Mouse (Mus musculus): ENCODE measurements around the gene Tmc8. TPM values are rescaled to one million over a fixed set of nuclear protein-coding genes. Genes with fewer than 3 reads are reported as not detected.

The Tmc8 gene
- polyA plus RNA-seq, 1 experiment from 2014 or later: 0.81 TPM

DNA sequence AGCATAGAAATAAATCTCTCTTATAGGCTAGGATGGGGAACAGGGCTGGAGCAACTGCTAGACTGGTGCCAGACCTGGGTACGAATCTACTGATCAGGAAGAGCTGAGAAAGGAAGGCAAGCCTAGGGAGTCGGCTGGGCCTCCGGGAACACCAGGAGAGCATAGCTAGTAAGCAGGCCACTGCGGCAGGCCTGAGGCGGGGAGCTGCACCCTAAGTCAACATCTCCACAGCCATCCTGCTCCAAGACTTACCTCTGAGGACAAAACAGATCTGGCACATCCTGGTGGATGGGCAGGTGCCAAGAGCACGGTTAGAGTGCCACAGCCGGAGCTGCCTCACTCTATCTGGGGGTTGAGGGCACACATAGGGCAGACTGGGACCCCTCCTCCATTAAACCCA is 38.3 kb downstream of the Tmc8 start:
- Histone ChIP-seq H3K36me3 (peaks cover 82% of the 10 kb centered on the region), H3K4me3 (no peak overlapping the region), H3K4me1 (peaks cover 27% of the 10 kb centered on the region)

DNA sequence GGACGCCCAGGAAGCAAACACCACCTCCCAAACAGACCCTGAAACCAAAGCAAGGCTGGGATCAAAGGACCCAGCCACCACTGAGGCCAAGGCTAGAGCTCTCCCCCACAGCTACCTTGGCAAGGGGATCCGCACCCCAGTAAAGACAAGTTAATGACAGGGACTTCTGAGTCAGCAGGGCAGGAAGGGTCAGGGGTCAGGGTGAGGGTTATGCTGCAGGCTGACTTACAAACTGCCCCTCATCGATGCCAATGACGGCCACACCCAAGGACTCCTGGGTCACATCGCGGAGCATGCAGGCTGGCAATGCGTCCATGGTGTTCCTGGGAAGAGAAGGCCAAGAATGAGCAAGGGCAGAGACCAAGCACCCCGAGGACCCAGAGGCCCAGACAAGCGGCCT is 40.0 kb downstream of the Tmc8 start:
- Histone ChIP-seq H3K27me3 (no peaks in the 10 kb centered on the region), H3K27ac (no peak overlapping the region), H3K36me3 (peaks cover 66% of the 10 kb centered on the region), H3K4me3 (no peak overlapping the region), H3K9me3 (no peaks in the 10 kb centered on the region), H3K4me2 (replicated peaks) (no peak overlapping the region), H3K9ac (no peak overlapping the region), H3K4me1 (peaks cover 40% of the 10 kb centered on the region)
- no peak for ATAC-seq (ENCODE audit: low FRiP score, low read depth)
- 84% methylated on average over 9 of the region's 9 CpGs for WGBS

More for the DNA sequence above, 38.3 kb downstream of the Tmc8 start:
- no peak for ATAC-seq (ENCODE audit: low FRiP score, low read depth)
- no peak overlapping the region for H3K27ac ChIP-seq
- no peak overlapping the region; the same call in 1 of the 2 replicates for H3K9ac ChIP-seq
- WGBS: 91% methylated on average over 7 of the region's 7 CpGs
- H3K4me2 ChIP-seq (replicated peaks): no peak overlapping the region
- H3K27me3 ChIP-seq: no peaks in the 10 kb centered on the region
- H3K9me3 ChIP-seq: no peaks in the 10 kb centered on the region

- no peaks in the 10 kb centered on the region for H3K27me3 ChIP-seq
- no peak overlapping the region; the same call in 1 of the 2 replicates for H3K4me2 ChIP-seq (replicated peaks)
- H3K9me3 ChIP-seq: no peaks in the 10 kb centered on the region
- H3K36me3 ChIP-seq: peaks cover 57% of the 10 kb centered on the region
- H3K27ac ChIP-seq: peak overlapping the region; percentile 22; the same call in 1 of the 2 replicates
- WGBS: 88% methylated on average over 7 of the region's 7 CpGs
- H3K4me3 ChIP-seq: no peak overlapping the region
- ATAC-seq (ENCODE audit: low FRiP score, low read depth): no peak
- H3K4me1 ChIP-seq: peaks cover 49% of the 10 kb centered on the region
- peak overlapping the region; percentile 19; the same call in 1 of the 2 replicates for H3K9ac ChIP-seq
These were observed 40.9 kb downstream of the Tmc8 start for GRCm38 (mm10) chr11:117822728-117823241.

DNA sequence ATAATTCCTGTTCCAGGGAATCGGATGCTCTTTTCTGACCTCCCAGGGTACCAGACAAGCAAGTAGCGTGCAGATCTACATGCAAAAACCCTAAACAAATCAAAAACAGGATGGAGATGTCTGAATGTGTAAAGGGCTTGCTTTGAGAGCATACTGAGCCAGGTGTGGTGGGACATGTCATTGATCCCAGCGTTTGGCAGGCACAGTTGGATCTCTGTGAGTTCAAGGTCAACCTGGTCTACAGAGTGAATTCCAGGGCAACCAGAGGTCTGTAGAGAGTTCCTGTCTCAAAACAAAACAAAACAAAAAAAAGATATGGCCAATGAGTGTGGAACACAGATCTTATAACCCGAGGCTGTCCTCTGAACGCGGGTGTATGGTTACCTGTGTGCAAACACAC is 41.5 kb downstream of the Tmc8 start:
- Histone ChIP-seq H3K4me1 (peaks cover 55% of the 10 kb centered on the region), H3K27me3 (no peaks in the 10 kb centered on the region), H3K9ac (no peak overlapping the region), H3K4me2 (replicated peaks) (no peak overlapping the region), H3K36me3 (peaks cover 50% of the 10 kb centered on the region), H3K27ac (no peak overlapping the region; the same call in 1 of the 2 replicates), H3K4me3 (peak overlapping the region; percentile 63; the same call in 1 of the 2 replicates), H3K9me3 (no peaks in the 10 kb centered on the region)
- no peak for ATAC-seq (ENCODE audit: low FRiP score, low read depth)
- 94% methylated on average over 6 of the region's 6 CpGs for WGBS

GRCm38 (mm10) chr11:117824060-117824969 is 42.4 kb downstream of the Tmc8 start:
- Histone ChIP-seq H3K4me2 (replicated peaks) (peak overlapping the region; percentile 94), H3K4me1 (peaks cover 64% of the 10 kb centered on the region), H3K27me3 (no peaks in the 10 kb centered on the region), H3K27ac (0 out of 2 replicates have a peak overlapping the region, but pooled peaks have one; percentile 94), H3K9ac (peak overlapping the region; percentile 82), H3K4me3 (peak overlapping the region; percentile 63), H3K9me3 (no peaks in the 10 kb centered on the region), H3K36me3 (peaks cover 41% of the 10 kb centered on the region)
- peak; percentile 65 for ATAC-seq (ENCODE audit: low FRiP score, low read depth)
- 19% methylated on average over 23 of the region's 23 CpGs for WGBS

- Histone ChIP-seq H3K4me1 (peaks cover 74% of the 10 kb centered on the region), H3K9me3 (no peaks in the 10 kb centered on the region), H3K4me2 (replicated peaks) (peak within 1 kb of the TSS; percentile 94), H3K9ac (peak within 1 kb of the TSS; percentile 82), H3K4me3 (peak within 1 kb of the TSS; percentile 63), H3K27ac (peak within 1 kb of the TSS; percentile 94), H3K27me3 (no peaks in the 10 kb centered on the region), H3K36me3 (peaks cover 29% of the 10 kb centered on the region)
- under 1% methylated on average over 34 of the region's 34 CpGs for WGBS
- peak; percentile 75 for ATAC-seq (ENCODE audit: low FRiP score, low read depth)
These were observed 43.6 kb downstream of the Tmc8 start, which contains the start of the genes Afmid and Tk1 for GRCm38 (mm10) chr11:117825333-117826101. Gene Afmid, plus strand, starts transcription at chr11:117825924. Gene Tk1, minus strand, starts transcription at chr11:117826092.

GRCm38 (mm10) chr11:117826164-117826563 is 44.3 kb downstream of the Tmc8 start:
- Histone ChIP-seq H3K4me1 (peaks cover 77% of the 10 kb centered on the region), H3K27me3 (no peaks in the 10 kb centered on the region), H3K4me3 (peak overlapping the region; percentile 63), H3K27ac (peak overlapping the region; percentile 94), H3K4me2 (replicated peaks) (peak overlapping the region; percentile 94), H3K36me3 (peaks cover 23% of the 10 kb centered on the region), H3K9me3 (no peaks in the 10 kb centered on the region), H3K9ac (peak overlapping the region; percentile 67)
- WGBS: 3% methylated on average over 5 of the region's 5 CpGs
- peak; percentile 37; the same call in 1 of the 2 replicates for ATAC-seq (ENCODE audit: low FRiP score, low read depth)

GRCm38 (mm10) chr11:117826916-117827315 is 45.0 kb downstream of the Tmc8 start:
- ATAC-seq (ENCODE audit: low FRiP score, low read depth): no peak
- peaks cover 15% of the 10 kb centered on the region for H3K36me3 ChIP-seq
- peak overlapping the region; percentile 67; the same call in 1 of the 2 replicates for H3K9ac ChIP-seq
- H3K4me2 ChIP-seq (replicated peaks): peak overlapping the region; percentile 94
- H3K27me3 ChIP-seq: no peaks in the 10 kb centered on the region
- 62% methylated on average over 8 of the region's 8 CpGs for WGBS
- no peaks in the 10 kb centered on the region for H3K9me3 ChIP-seq
- peak overlapping the region; percentile 63; the same call in 1 of the 2 replicates for H3K4me3 ChIP-seq
- H3K4me1 ChIP-seq: peaks cover 77% of the 10 kb centered on the region
- peak overlapping the region; percentile 94 for H3K27ac ChIP-seq

- no peak for ATAC-seq (ENCODE audit: low FRiP score, low read depth)
- no peak overlapping the region for H3K27ac ChIP-seq
- H3K4me1 ChIP-seq: peaks cover 82% of the 10 kb centered on the region
- WGBS: 44% methylated on average over 3 of the region's 3 CpGs
- no peaks in the 10 kb centered on the region for H3K27me3 ChIP-seq
- peaks cover 11% of the 10 kb centered on the region for H3K36me3 ChIP-seq
- no peak overlapping the region for H3K4me3 ChIP-seq
- H3K9me3 ChIP-seq: no peaks in the 10 kb centered on the region
- H3K4me2 ChIP-seq (replicated peaks): no peak overlapping the region
- H3K9ac ChIP-seq: no peak overlapping the region
These were observed 45.5 kb downstream of the Tmc8 start for GRCm38 (mm10) chr11:117827386-117827785.

DNA sequence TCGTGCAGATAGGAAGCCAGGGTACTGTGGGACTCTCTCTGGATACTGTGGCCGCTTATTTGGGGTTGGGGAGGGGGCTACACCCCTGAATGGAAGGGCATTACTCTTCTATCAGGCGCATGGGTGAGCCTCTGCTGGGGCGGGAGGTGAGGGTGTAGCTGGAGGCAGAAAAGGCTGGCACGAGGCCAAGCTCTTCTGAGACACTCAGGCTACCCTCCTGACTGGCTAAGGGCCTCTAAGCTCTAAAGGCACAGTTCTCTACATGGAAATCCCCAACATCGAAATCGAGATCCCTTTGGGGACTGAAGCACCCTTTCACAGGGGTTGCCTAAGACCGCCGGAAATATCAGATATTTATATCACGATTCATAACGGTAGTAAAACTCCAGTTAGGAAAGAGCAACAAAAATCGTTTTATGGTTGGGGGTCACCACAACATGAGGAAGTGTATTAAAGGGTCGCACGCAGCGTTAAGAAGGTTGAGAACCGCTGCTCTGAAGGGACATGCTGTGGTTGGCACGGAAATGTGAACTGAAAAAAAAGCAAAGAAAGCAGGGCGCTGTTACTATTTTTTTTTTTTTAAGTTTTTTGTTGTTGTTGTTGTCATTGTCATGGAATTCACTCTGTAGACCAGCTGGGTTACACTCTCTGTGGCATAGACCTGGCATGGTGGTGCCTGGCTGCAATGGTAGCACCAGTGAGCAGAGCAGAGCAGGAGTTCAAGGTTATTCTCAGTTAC is 46.4 kb downstream of the Tmc8 start:
- Histone ChIP-seq H3K9me3 (no peaks in the 10 kb centered on the region), H3K27ac (peak overlapping the region; percentile 44; the same call in 1 of the 2 replicates), H3K27me3 (no peaks in the 10 kb centered on the region), H3K9ac (no peak overlapping the region), H3K4me2 (replicated peaks) (no peak overlapping the region), H3K4me3 (no peak overlapping the region), H3K36me3 (peaks cover 3% of the 10 kb centered on the region; the same call in 1 of the 2 replicates), H3K4me1 (peaks cover 74% of the 10 kb centered on the region)
- WGBS: 68% methylated on average over 18 of the region's 18 CpGs
- no peak for ATAC-seq (ENCODE audit: low FRiP score, low read depth)
